Mouse (Mus musculus) natural killer cell, adult 2 months (primary cell): ENCODE data around the gene Tmed5.
"Not testable (repeated sequence)": the region's sequence is repeated elsewhere in the genome, so short reads cannot be mapped to it uniquely, and the experiment has no call there.

Experiments used
- DNase-seq, 2 experiments: peaks; one replicate each; pipeline ENCODE4 v3.0.0; 2022; ENCODE audit warnings: low spot score in 2 of 2

Tmed5 gene

DNA sequence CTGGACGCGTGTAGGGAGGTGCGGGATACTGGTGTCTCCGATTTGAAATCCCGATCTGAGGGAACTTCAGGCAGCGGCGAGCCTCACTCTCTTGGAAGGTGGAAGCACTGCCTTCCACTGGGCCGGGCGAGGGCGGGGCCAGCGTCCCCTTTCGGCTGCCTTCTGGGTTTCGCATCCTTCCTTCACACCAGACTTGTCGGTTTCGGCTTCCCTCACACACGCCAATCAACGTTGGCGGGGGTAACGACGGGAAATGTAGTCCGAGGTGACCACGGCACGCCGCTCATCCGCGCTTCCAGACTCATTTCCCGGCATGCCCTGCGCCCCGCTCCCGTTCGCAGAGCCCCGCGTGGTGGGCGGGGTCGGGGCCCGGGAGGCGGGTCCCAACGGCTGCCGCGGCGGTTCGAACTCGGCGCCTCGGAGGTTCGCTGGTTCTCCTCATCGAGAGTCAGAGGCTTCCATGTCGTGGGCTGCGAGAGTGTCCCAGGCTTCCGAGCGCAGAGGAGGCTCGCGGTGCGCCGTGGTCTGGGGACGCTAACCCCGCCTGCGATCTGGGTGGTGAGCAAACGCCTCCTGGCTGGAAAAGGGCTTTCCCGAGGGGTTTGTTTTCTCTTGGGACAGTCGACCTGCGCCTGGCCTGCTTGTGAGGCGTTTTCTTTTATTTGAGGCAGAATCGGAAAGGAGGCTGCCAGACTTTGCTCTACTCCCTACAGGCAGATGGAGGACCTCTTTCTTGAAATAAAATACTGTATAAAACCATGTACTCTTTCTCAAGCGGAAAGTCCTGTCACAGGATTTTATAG, at the start of gene Tmed5, which contains the start of gene Ccdc18:
Gene Tmed5, minus strand, starts transcription at position 180 of the 803 bp plus-strand sequence.
Gene Ccdc18, plus strand, starts transcription at position 435 of the 803 bp plus-strand sequence.
- DNase-seq, result peak; percentile 94 to 96

DNA sequence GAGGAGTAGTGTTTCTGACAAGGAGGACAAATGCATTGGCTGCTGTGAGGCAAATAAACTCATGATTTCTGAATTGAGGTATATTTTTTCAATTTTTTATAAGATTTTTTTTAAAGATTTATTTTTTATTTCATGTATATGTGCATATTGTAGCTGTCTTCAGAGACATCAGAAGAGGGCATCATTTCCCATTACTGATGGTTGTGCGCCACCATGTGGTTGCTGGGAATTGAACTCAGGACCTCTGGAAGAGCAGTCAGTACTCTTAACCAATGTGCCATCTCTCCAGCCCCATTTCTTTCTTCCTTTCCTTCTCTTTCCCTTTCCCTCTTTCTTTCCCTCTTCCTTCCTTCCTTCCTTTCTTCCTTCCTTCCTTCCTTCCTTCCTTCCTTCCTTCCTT, 31.3 kb upstream of the Tmed5 start:
- peak; percentile 19 to 37 for DNase-seq

DNA sequence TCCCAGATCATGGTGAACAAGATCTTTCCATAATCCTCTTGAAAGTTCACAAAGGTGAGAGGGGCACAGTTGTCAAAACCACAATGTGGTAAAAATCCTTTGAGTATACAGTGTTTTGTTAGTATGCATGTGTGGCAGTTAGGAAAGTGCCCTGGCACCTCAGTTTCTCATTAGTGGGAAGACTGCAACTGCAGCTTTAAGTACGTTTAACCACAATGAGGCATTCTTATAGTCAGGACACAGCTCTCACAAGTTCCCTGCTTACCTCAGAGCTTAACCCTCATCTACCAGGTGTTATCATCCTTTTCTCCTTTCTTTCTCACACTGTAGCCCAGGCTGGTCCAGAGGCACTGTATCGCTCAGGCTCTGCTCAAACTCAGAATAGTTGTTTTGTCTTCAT, 28.4 kb upstream of the Tmed5 start:
- no peak for DNase-seq

DNA sequence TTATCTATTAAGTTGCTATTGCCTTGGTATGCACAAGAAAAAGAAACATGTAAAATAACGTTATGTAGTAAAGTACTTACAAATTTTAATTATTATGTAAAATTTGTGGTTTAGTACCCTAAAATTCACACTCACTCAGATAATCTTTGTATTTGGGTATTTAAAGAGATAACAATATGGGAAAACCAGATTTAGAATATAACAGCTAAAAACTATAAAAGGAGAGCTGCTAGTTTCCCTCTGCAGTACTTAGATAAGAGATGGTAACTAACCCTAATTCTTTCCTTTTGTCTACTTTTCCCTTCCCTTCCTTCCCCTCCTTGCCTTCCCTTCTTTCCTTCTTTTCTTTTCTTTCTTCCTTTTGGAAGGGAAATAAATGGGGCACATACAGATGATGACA, 20.2 kb upstream of the Tmed5 start:
- DNase-seq, result no peak

- DNase-seq, result peak; percentile 52 to 69
Observed at GRCm38 (mm10) chr5:108131849-108132440, 475 bp downstream of the Tmed5 start.

GRCm38 (mm10) chr5:108120221-108120900, 12.1 kb downstream of the Tmed5 start:
- DNase-seq, result no peak

DNA sequence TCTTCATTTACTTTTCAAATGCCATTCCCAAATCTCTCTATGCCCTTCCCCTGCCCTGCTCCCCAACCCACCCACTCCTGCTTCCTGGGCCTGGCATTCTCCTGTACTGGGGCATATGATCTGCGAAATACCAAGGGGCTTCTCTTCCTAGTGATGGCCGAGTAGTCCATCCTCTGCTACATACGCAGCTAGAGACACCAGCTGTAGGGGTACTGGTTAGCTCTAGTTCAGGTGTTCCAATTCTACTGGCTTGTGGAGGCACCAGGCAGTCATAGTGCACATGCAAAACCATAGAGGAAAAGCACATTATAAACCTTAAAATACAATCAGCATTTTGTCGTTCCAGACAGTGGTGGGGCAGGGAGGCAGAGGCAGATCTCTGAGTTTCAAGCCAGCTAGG, 14.7 kb downstream of the Tmed5 start:
- no peak for DNase-seq

GRCm38 (mm10) chr5:108109346-108109745, 23.1 kb downstream of the Tmed5 start:
- no peak for DNase-seq

GRCm38 (mm10) chr5:108104306-108104705, 28.1 kb downstream of the Tmed5 start:
- DNase-seq, result no peak

GRCm38 (mm10) chr5:108100196-108100595, 32.2 kb downstream of the Tmed5 start:
- DNase-seq, result no peak

GRCm38 (mm10) chr5:108097676-108098075, 34.7 kb downstream of the Tmed5 start:
- DNase-seq, result no peak

DNA sequence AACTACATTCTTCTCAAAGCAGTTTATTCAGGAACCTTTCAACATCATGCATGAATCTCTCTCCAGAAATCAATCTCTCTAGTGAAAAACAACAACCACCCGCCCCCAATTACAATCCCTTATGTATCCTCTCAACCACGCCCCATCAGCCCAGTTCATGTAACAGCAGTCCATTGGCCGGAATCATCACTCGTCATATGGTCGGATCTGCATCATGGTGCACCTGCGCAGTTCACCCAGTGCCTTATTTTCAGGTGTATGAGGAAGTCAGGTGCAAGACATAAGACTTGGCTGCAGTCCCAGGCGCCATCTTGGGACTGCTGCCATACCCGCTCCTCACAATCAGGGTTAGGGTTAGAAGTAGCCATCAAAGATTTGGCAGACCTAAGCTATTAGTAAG, 39.7 kb downstream of the Tmed5 start:
- DNase-seq, result not testable (repeated sequence)

- no peak for DNase-seq
Observed at GRCm38 (mm10) chr5:108085440-108085839, 47.0 kb downstream of the Tmed5 start.

- peak; percentile 10 to 42 for DNase-seq
Observed at GRCm38 (mm10) chr5:108082380-108082779, 50.0 kb downstream of the Tmed5 start.

DNA sequence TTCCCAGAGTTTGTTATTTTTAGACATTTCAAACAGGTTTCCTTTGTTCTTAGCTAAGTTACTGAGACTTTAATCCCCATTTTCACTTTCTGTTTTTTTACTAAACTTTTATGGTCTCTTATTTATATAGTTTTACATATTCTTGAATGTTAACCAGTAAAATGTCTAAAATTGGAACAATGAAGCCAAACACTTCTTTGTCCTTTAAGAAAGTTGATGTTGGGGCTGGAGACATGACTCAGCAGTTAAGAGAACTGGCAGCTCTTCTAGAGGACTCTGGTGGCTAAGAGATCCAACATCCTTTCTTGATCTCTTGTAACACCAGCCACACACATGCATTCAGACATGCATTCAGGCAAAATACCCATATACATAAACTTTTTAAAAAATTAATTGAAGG, 52.8 kb downstream of the Tmed5 start:
- no peak for DNase-seq

GRCm38 (mm10) chr5:108076833-108077540, 55.4 kb downstream of the Tmed5 start:
- no peak for DNase-seq

DNA sequence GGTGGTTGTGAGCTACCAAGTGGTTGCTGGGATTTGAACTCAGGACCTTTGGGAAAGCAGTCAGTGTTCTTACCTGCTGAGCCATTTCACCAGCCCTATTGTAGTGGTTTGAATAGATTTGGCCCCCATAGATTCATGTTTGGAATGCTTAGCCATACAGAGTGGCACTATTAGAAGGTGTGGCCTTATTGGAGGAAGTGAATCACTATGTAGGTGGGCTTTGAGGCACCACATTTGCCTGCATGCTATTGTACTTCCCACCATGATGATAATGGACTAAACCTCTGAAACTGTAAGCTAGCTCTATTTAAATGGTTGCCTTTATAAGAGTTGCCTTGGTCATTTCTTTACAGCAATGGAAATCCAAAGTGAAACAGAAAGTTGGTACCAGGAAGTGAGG, 56.2 kb downstream of the Tmed5 start:
- DNase-seq, result no peak

- DNase-seq, result no peak
Observed at GRCm38 (mm10) chr5:108072301-108072700, 60.1 kb downstream of the Tmed5 start.

DNA sequence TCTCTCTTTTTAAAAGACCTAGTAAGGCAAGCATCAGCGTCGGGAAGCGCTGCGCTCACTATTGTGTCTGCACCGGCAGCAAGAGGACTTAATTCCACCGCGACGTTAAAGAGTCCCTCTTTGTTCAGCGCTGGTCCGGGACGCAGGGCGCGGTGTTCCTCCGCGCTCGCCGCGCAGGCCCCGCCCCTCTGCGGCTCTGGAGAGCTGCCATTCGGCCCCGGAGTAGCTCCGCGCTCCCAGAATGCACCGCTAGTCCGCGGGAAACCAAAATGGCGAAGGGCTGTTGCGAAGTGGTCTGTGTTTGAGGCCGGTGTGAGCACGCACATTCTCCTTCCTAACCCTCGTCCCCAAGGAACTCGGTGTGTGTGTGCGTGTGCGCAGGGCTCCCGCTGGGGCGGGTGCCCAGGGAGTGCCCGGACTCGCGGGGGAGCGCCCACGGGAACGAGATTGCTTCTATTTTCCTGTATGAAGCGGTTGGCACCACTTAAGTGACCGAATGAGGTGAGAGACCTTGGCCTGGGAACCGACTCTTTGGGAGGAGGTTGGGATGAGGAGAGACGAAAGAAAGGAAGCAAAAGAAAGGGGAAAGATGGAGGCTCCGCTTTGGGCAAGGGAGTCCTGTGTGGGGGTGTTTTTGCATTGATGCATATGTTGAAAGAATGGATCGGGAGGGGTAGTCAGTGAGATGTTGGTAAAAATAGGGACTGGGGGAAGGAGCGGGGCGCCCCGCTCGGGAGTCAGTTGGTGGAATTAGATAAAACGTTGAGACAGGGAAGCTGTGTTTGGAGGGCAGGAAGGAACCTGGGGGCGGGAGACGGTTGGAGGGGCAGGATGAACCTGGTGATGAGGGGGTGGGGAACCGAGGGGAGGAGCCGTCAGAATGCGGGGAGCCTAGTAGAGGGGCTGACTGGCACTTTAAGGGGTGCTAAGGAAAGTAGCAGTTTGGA, 66.7 kb downstream of the Tmed5 start, which contains the start of gene Mtf2:
Gene Mtf2, plus strand, starts transcription at position 210 of the 947 bp plus-strand sequence.
- DNase-seq, result peak; percentile 88 to 94

DNA sequence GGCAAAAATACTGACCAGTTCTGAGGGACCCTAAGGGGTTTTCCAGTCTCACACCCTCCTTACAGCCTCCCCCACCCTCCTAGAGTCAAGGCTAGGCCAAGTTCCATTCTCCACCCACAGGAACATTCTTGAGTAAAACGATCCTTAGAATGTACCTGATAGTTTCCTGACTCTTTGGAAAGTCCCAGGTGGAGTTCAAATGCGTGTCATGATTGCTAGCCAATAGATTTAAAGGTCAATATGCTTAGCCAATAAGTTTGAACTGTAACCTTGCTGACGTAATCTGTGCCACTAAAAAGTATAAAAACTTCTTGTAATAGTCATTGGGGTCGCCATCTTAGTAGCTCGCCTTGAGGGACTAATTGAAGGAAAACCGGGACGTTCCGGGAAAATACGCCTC, 72.0 kb downstream of the Tmed5 start:
- DNase-seq, result no peak
